Comparison of ENCODE assay signal across 15 mouse cellular contexts in the genomic region with DNA sequence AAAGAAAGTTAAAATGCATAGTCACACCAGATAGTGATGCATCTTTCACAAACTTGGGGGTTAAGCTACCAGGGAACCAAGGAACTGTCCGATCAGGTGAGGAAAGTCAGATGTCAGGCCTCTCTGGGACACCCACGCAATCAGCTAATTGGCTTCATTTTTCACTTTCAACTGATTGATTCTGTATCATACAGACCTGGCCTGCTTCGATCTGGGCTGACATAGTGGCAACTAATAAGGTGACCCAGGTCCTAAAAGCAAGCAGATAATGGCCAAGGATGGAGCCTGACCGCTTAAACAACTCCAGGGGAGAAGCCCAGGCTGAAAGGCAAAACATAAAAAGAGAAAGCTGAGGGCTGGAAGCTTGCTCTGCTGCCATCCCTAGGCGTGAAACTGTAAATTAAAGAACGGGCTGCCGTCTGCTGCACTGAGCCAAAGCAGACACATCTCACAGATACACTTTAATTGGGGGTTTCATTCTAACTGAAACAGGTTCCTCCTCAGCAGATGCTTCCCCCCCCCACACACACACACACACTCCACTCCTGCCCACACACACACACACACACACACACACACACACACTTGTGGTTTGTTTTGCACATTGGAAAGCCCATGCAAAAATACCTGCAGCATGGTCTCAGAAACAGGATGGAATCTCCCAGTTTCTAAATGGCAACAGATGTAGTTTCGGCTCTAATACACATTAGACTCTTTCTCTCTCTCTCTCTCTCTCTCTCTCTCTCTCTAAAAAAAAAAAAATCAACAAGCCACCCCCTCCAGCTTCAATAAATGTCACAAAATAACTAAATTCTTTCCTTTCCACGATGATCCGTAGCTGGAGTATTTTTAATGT.
DNase-seq lines count a peak whose midpoint lies in the region; ATAC-seq and TF ChIP-seq lines count a peak whose summit lies in the region.
"Had no signal": no experiment of that assay in that cellular context is flagged by ENCODE, and none has a peak within 500 bp of the region (broad histone marks: within the 10 kb centered on the region; RNA-seq: fewer than 3 reads in every experiment).

No protein-coding gene starts in this region.

- no peaks in the 10 kb centered on the region for H3K27me3 ChIP-seq in hindbrain, postnatal 0 days (ENCODE audit: insufficient read depth, low read length)
- no peaks in the 10 kb centered on the region for H3K27me3 ChIP-seq in hindbrain, embryonic 16.5 days (replicated peaks; ENCODE audit: control insufficient read depth, insufficient read depth, low read length)

- WGBS in hindbrain, postnatal 0 days = 47% methylated on average over 10 of the region's 10 CpGs
- WGBS in hindbrain, embryonic 16.5 days = 45% methylated on average over 10 of the region's 10 CpGs

- no peaks in the 10 kb centered on the region for H3K9me3 ChIP-seq in hindbrain, postnatal 0 days (ENCODE audit: low read length)
- no peaks in the 10 kb centered on the region for H3K9me3 ChIP-seq in hindbrain, embryonic 16.5 days (ENCODE audit: control insufficient read depth, low read length)
- H3K9me3 ChIP-seq: heart, embryonic 13.5 days; limb, embryonic 13.5 days; neural tube, embryonic 13.5 days had no signal

- H3K27ac ChIP-seq in hindbrain, postnatal 0 days = no peak overlapping the region
- no peak overlapping the region for H3K27ac ChIP-seq in hindbrain, embryonic 16.5 days (ENCODE audit: low read depth, low read length)
- H3K27ac ChIP-seq: heart, embryonic 13.5 days; limb, embryonic 13.5 days; neural tube, embryonic 13.5 days had no signal

- H3K9ac ChIP-seq in hindbrain, postnatal 0 days (replicated peaks; ENCODE audit: low read length) = no peak overlapping the region
- no peak overlapping the region for H3K9ac ChIP-seq in hindbrain, embryonic 16.5 days (ENCODE audit: low read depth, low read length)
- H3K9ac ChIP-seq: heart, embryonic 13.5 days; limb, embryonic 13.5 days; neural tube, embryonic 13.5 days had no signal

- H3K4me2 ChIP-seq in hindbrain, postnatal 0 days (ENCODE audit: low read depth, low read length) = no peak overlapping the region
- no peak overlapping the region; the same call in 1 of the 2 replicates for H3K4me2 ChIP-seq in hindbrain, embryonic 16.5 days (ENCODE audit: low read length)

- H3K4me3 ChIP-seq in hindbrain, postnatal 0 days (ENCODE audit: low read length) = no peak overlapping the region
- H3K4me3 ChIP-seq in hindbrain, embryonic 16.5 days (ENCODE audit: low read length) = no peak overlapping the region
- H3K4me3 ChIP-seq: limb, embryonic 13.5 days had no signal

- H3K4me1 ChIP-seq in hindbrain, postnatal 0 days (ENCODE audit: insufficient read depth, low read length) = 0 out of 2 replicates have a peak, but pooled peaks cover 3% of the 10 kb centered on the region
- H3K4me1 ChIP-seq in hindbrain, embryonic 16.5 days (ENCODE audit: control insufficient read depth, insufficient read depth, low read depth, low read length) = peaks cover 15% of the 10 kb centered on the region

- peak; percentile 27 for DNase-seq in CD4-positive, CD25-positive, alpha-beta regulatory T cell, adult 2 months (ENCODE audit: low read depth, low spot score)
- peak; percentile 76 for DNase-seq in hindbrain, postnatal 0 days (ENCODE audit: low spot score)
- DNase-seq in layer of hippocampus, adult 8-10 months (ENCODE audit: low spot score in 2 of 2) = peak; percentile 55
- DNase-seq in right cerebral cortex, adult 18-20 months = peak; percentile 63
- DNase-seq in urinary bladder, postnatal 14 days (ENCODE audit: low spot score) = no peak
- no peak for DNase-seq in testis, postnatal 10 days (ENCODE audit: low spot score)
- DNase-seq: kidney, adult 9 months; lung, postnatal 36 days; thymus, postnatal 36 days had no signal

- ATAC-seq in CD4-positive, CD25-positive, alpha-beta regulatory T cell, adult 4 months = no peak
- ATAC-seq in hindbrain, postnatal 0 days = no peak
- no peak for ATAC-seq in hindbrain, embryonic 16.5 days
- ATAC-seq: forebrain, embryonic 16.5 days had no signal

- peak; percentile 66 for TF ChIP-seq CTCF in hindbrain, postnatal 0 days (IDR thresholded peaks at IDR 0.05; ENCODE audit: low read depth)

- H3K36me3 ChIP-seq in hindbrain, postnatal 0 days (ENCODE audit: insufficient read depth, low read length) = no peaks in the 10 kb centered on the region
- H3K36me3 ChIP-seq in hindbrain, embryonic 16.5 days (ENCODE audit: control insufficient read depth, insufficient read depth, low read length) = no peaks in the 10 kb centered on the region
- H3K36me3 ChIP-seq: heart, embryonic 13.5 days; limb, embryonic 13.5 days; neural tube, embryonic 13.5 days had no signal

Comparison
In these comparisons a context has a peak if more than half of its experiments do, and no peak if none do; other contexts are left out.
1. DNase-seq: peak in CD4-positive, CD25-positive, alpha-beta regulatory T cell, adult 2 months (single experiment), hindbrain, postnatal 0 days (single experiment), layer of hippocampus, adult 8-10 months (2 of 2) and right cerebral cortex, adult 18-20 months (single experiment); none in urinary bladder, postnatal 14 days (single experiment) and testis, postnatal 10 days (single experiment).